Mouse (Mus musculus) right cerebral cortex, adult 18-20 months (tissue): Measurements from ENCODE around the gene Etfbkmt.
A peak's percentile ranks its signal among the peaks of the same experiment; 100 is the strongest.
"Not testable (repeated sequence)": the region's sequence is repeated elsewhere in the genome, so short reads cannot be mapped to it uniquely, and the experiment has no call there.

ENCODE experiments used
- DNase-seq: peaks from one replicate; pipeline ENCODE4 v3.0.0; 2022; ENCODE audit warnings: mixed read lengths

The Etfbkmt gene

GRCm38 (mm10) chr6:149188041-149188924, 48.6 kb downstream of the Etfbkmt start, which contains the start of gene Amn1:
Gene Amn1, minus strand, starts transcription at chr6:149188712.
- peak; percentile 97 for DNase-seq

- no peak for DNase-seq
Measured at GRCm38 (mm10) chr6:149188925-149189257, 49.2 kb downstream of the Etfbkmt start.

- no peak for DNase-seq
Measured at GRCm38 (mm10) chr6:149189340-149189922, 49.8 kb downstream of the Etfbkmt start.

GRCm38 (mm10) chr6:149191951-149192350, 52.3 kb downstream of the Etfbkmt start:
- DNase-seq: not testable (repeated sequence)

GRCm38 (mm10) chr6:149193276-149193905, 53.7 kb downstream of the Etfbkmt start:
- DNase-seq: no peak

GRCm38 (mm10) chr6:149197116-149197515, 57.5 kb downstream of the Etfbkmt start:
- no peak for DNase-seq

GRCm38 (mm10) chr6:149198572-149198971, 58.9 kb downstream of the Etfbkmt start:
- no peak for DNase-seq
